Comparison of ENCODE assay signal across 8 mouse cellular contexts in genomic region chr5:106274617-106275016, GRCm38 (mm10).
DNase-seq lines count a peak whose midpoint lies in the region; ATAC-seq and TF ChIP-seq lines count a peak whose summit lies in the region.

No protein-coding gene starts in this region.

- no peak overlapping the region for H3K4me3 ChIP-seq in hindbrain, postnatal 0 days (ENCODE audit: low read length)
- no peak overlapping the region for H3K4me3 ChIP-seq in hindbrain, embryonic 14.5 days (replicated peaks; ENCODE audit: low read length)
- peak overlapping the region; percentile 55; the same call in 1 of the 2 replicates for H3K4me3 ChIP-seq in ES-Bruce4 (ENCODE audit: low read depth, low read length)
- H3K4me3 ChIP-seq in kidney, embryonic 16.5 days (ENCODE audit: low read length), result no peak overlapping the region

- no peak for TF ChIP-seq EP300 in ES-Bruce4 (IDR thresholded peaks at IDR 0.05; ENCODE audit: insufficient read depth, low read depth, low read length)

- H3K4me2 ChIP-seq in hindbrain, postnatal 0 days (ENCODE audit: low read depth, low read length), result no peak overlapping the region
- no peak overlapping the region for H3K4me2 ChIP-seq in hindbrain, embryonic 14.5 days (replicated peaks)
- H3K4me2 ChIP-seq in kidney, embryonic 16.5 days (replicated peaks; ENCODE audit: low read depth, low read length), result no peak overlapping the region

- no peaks in the 10 kb centered on the region for H3K9me3 ChIP-seq in hindbrain, postnatal 0 days (ENCODE audit: low read length)
- no peaks in the 10 kb centered on the region for H3K9me3 ChIP-seq in hindbrain, embryonic 14.5 days (ENCODE audit: control insufficient read depth, low read length)
- 0 out of 2 replicates have a peak, but pooled peaks cover under 1% of the 10 kb centered on the region for H3K9me3 ChIP-seq in ES-Bruce4 (replicated peaks; ENCODE audit: control insufficient read depth, insufficient read depth, low read length, poor library complexity, severe bottlenecking)
- H3K9me3 ChIP-seq in kidney, embryonic 16.5 days (ENCODE audit: low read length), result no peaks in the 10 kb centered on the region

- TF ChIP-seq CTCF in hindbrain, postnatal 0 days (IDR thresholded peaks at IDR 0.05; ENCODE audit: low read depth), result peak; percentile 62
- peak; percentile 84 for TF ChIP-seq CTCF in ES-Bruce4 (IDR thresholded peaks at IDR 0.05; ENCODE audit: low read depth, low read length)

- H3K4me1 ChIP-seq in hindbrain, postnatal 0 days (ENCODE audit: insufficient read depth, low read length), result no peaks in the 10 kb centered on the region; the same call in 1 of the 2 replicates
- no peaks in the 10 kb centered on the region for H3K4me1 ChIP-seq in hindbrain, embryonic 14.5 days (replicated peaks; ENCODE audit: control insufficient read depth, insufficient read depth, low read length)
- H3K4me1 ChIP-seq in ES-Bruce4 (ENCODE audit: control insufficient read depth, insufficient read depth, low read length), result no peaks in the 10 kb centered on the region
- no peaks in the 10 kb centered on the region for H3K4me1 ChIP-seq in kidney, embryonic 16.5 days (ENCODE audit: insufficient read depth, low read length)

- ATAC-seq in hindbrain, postnatal 0 days, result 0 out of 2 replicates have a peak, but pooled peaks have one; percentile 35
- ATAC-seq in hindbrain, embryonic 14.5 days (ENCODE audit: low FRiP score), result no peak
- ATAC-seq in kidney, embryonic 16.5 days (ENCODE audit: low FRiP score, low TSS enrichment), result no peak

- H3K36me3 ChIP-seq in hindbrain, postnatal 0 days (ENCODE audit: insufficient read depth, low read length), result no peaks in the 10 kb centered on the region
- H3K36me3 ChIP-seq in hindbrain, embryonic 14.5 days (replicated peaks; ENCODE audit: control insufficient read depth, insufficient read depth), result no peaks in the 10 kb centered on the region
- H3K36me3 ChIP-seq in ES-Bruce4 (ENCODE audit: control insufficient read depth, insufficient read depth, low read length, poor library complexity, severe bottlenecking), result no peaks in the 10 kb centered on the region
- no peaks in the 10 kb centered on the region for H3K36me3 ChIP-seq in kidney, embryonic 16.5 days (ENCODE audit: insufficient read depth, low read length)

- H3K9ac ChIP-seq in hindbrain, postnatal 0 days (replicated peaks; ENCODE audit: low read length), result no peak overlapping the region
- no peak overlapping the region for H3K9ac ChIP-seq in hindbrain, embryonic 14.5 days
- no peak overlapping the region for H3K9ac ChIP-seq in ES-Bruce4 (ENCODE audit: low read depth, poor library complexity, severe bottlenecking)
- no peak overlapping the region for H3K9ac ChIP-seq in kidney, embryonic 16.5 days (replicated peaks; ENCODE audit: low read length)

- H3K27me3 ChIP-seq in hindbrain, postnatal 0 days (ENCODE audit: insufficient read depth, low read length), result no peaks in the 10 kb centered on the region
- H3K27me3 ChIP-seq in hindbrain, embryonic 14.5 days (ENCODE audit: control insufficient read depth, insufficient read depth, low read length), result no peaks in the 10 kb centered on the region
- no peaks in the 10 kb centered on the region for H3K27me3 ChIP-seq in ES-Bruce4 (ENCODE audit: control insufficient read depth, insufficient read depth, low read length, poor library complexity, severe bottlenecking)
- no peaks in the 10 kb centered on the region for H3K27me3 ChIP-seq in kidney, embryonic 16.5 days (ENCODE audit: insufficient read depth, low read length)

- no peak for TF ChIP-seq POLR2A in ES-Bruce4 (IDR thresholded peaks at IDR 0.05; ENCODE audit: insufficient read depth, low read length)

- DNase-seq in hindbrain, postnatal 0 days (ENCODE audit: low spot score), result peak; percentile 28
- DNase-seq in hindbrain, embryonic 14.5 days (ENCODE audit: low spot score), result no peak
- peak; percentile 54 for DNase-seq in cerebellum, adult 9-11 months
- DNase-seq in lung, postnatal 10 days, result peak; percentile 13
- DNase-seq in right cerebral cortex, postnatal 25 days, result no peak
- no peak for DNase-seq in gastrocnemius, postnatal 10 days

- WGBS in hindbrain, postnatal 0 days, result 35% methylated on average over 10 of the region's 10 CpGs
- 35% methylated on average over 10 of the region's 10 CpGs for WGBS in hindbrain, embryonic 14.5 days
- 40% methylated on average over 10 of the region's 10 CpGs for WGBS in kidney, embryonic 16.5 days

- H3K27ac ChIP-seq in hindbrain, postnatal 0 days, result no peak overlapping the region
- no peak overlapping the region for H3K27ac ChIP-seq in hindbrain, embryonic 14.5 days
- no peak overlapping the region for H3K27ac ChIP-seq in ES-Bruce4 (ENCODE audit: insufficient read depth, low read length)
- no peak overlapping the region for H3K27ac ChIP-seq in kidney, embryonic 16.5 days (ENCODE audit: low read length)

Comparison
In these comparisons a context has a peak if more than half of its experiments do, and no peak if none do; other contexts are left out.
1. DNase-seq: peak in hindbrain, postnatal 0 days (single experiment), cerebellum, adult 9-11 months (single experiment) and lung, postnatal 10 days (single experiment); none in hindbrain, embryonic 14.5 days (single experiment), right cerebral cortex, postnatal 25 days (single experiment) and gastrocnemius, postnatal 10 days (single experiment).